ENCODE assay signal across 8 mouse cellular contexts in genomic region chr13:21855698-21856162, GRCm38 (mm10). TPM values are rescaled to one million over a fixed set of nuclear protein-coding genes. Genes with fewer than 3 reads are reported as not detected.
DNase-seq lines count a peak whose midpoint lies in the region; ATAC-seq lines count a peak whose summit lies in the region.

No protein-coding gene starts in this region.

- H3K4me2 ChIP-seq in kidney, embryonic 14.5 days (replicated peaks; ENCODE audit: low read depth, low read length): peak overlapping the region; percentile 44
- H3K4me2 ChIP-seq in limb, embryonic 15.5 days: peak overlapping the region; percentile 42
- peak overlapping the region; percentile 50 for H3K4me2 ChIP-seq in neural tube, embryonic 15.5 days

- no peak overlapping the region for H3K27ac ChIP-seq in kidney, embryonic 14.5 days (ENCODE audit: low read depth, low read length)
- H3K27ac ChIP-seq in limb, embryonic 15.5 days: no peak overlapping the region
- 0 out of 2 replicates have a peak overlapping the region, but pooled peaks have one; percentile 18 for H3K27ac ChIP-seq in neural tube, embryonic 15.5 days (replicated peaks)

- H3K9ac ChIP-seq in kidney, embryonic 14.5 days (ENCODE audit: low read depth, low read length): peak overlapping the region; percentile 42; the same call in 1 of the 2 replicates
- H3K9ac ChIP-seq in limb, embryonic 15.5 days: no peak overlapping the region
- peak overlapping the region; percentile 38; the same call in 1 of the 2 replicates for H3K9ac ChIP-seq in neural tube, embryonic 15.5 days (replicated peaks)

- peak; percentile 4 for DNase-seq in urinary bladder, adult 18-20 months (ENCODE audit: low spot score in 2 of 2)
- DNase-seq in urinary bladder, postnatal 10 days (ENCODE audit: low spot score): no peak
- peak; percentile 89 for DNase-seq in cerebellum, adult 9-10 months
- peak; percentile 6 to 30 for DNase-seq in frontal cortex, postnatal 14 days (ENCODE audit: low spot score in 2 of 2)

- peak overlapping the region; percentile 46 for H3K4me3 ChIP-seq in kidney, embryonic 14.5 days (ENCODE audit: low read length)
- H3K4me3 ChIP-seq in limb, embryonic 15.5 days: peak overlapping the region; percentile 37
- H3K4me3 ChIP-seq in neural tube, embryonic 15.5 days (replicated peaks): peak overlapping the region; percentile 43

- H3K9me3 ChIP-seq in kidney, embryonic 14.5 days (ENCODE audit: control insufficient read depth, low read length): no peaks in the 10 kb centered on the region
- no peaks in the 10 kb centered on the region for H3K9me3 ChIP-seq in limb, embryonic 15.5 days
- no peaks in the 10 kb centered on the region for H3K9me3 ChIP-seq in neural tube, embryonic 15.5 days (replicated peaks)

- H3K27me3 ChIP-seq in kidney, embryonic 14.5 days (ENCODE audit: control insufficient read depth, insufficient read depth, low read length): no peaks in the 10 kb centered on the region
- no peaks in the 10 kb centered on the region for H3K27me3 ChIP-seq in limb, embryonic 15.5 days
- peaks cover 8% of the 10 kb centered on the region; the same call in 1 of the 2 replicates for H3K27me3 ChIP-seq in neural tube, embryonic 15.5 days (replicated peaks)

- ATAC-seq in kidney, embryonic 14.5 days (ENCODE audit: low FRiP score, low TSS enrichment): peak; percentile 44; the same call in 1 of the 2 replicates
- no peak for ATAC-seq in limb, embryonic 15.5 days (ENCODE audit: insufficient number of reproducible peaks, low FRiP score, low TSS enrichment, low read depth)
- peak; percentile 79 for ATAC-seq in neural tube, embryonic 15.5 days (ENCODE audit: low FRiP score)
- no peak for ATAC-seq in inflammation-experienced regulatory T-cells, adult 6 months

- under 1% methylated on average over 15 of the region's 15 CpGs for WGBS in kidney, embryonic 14.5 days
- 3% methylated on average over 15 of the region's 15 CpGs for WGBS in limb, embryonic 15.5 days
- under 1% methylated on average over 15 of the region's 15 CpGs for WGBS in neural tube, embryonic 15.5 days

- no peaks in the 10 kb centered on the region for H3K4me1 ChIP-seq in kidney, embryonic 14.5 days (ENCODE audit: control insufficient read depth, insufficient read depth, low read length)
- no peaks in the 10 kb centered on the region for H3K4me1 ChIP-seq in limb, embryonic 15.5 days
- no peaks in the 10 kb centered on the region for H3K4me1 ChIP-seq in neural tube, embryonic 15.5 days

- no peaks in the 10 kb centered on the region for H3K36me3 ChIP-seq in kidney, embryonic 14.5 days (ENCODE audit: control insufficient read depth, insufficient read depth, low read length)
- H3K36me3 ChIP-seq in limb, embryonic 15.5 days: no peaks in the 10 kb centered on the region
- H3K36me3 ChIP-seq in neural tube, embryonic 15.5 days: no peaks in the 10 kb centered on the region

RNA-seq across cellular contexts. Expression of gene Hist1h2br, which starts 22.2 kb away (rescaled TPM):
- polyA plus RNA-seq in kidney, embryonic 14.5 days (2014; fragmentation: Nextera tagmentation; extraction: Ambion mirVana): 27.1 and 42.5 TPM in 2 replicates
- polyA plus RNA-seq in limb, embryonic 15.5 days (2015; fragmentation: Nextera tagmentation; extraction: Ambion mirVana): 12.5 and 17.9 TPM in 2 replicates
- 3.4 and 10.4 TPM in 2 replicates for polyA plus RNA-seq in neural tube, embryonic 15.5 days (2015; fragmentation: Nextera tagmentation; extraction: Ambion mirVana)
- 10 to 100 TPM in 1 of 3 experiments, 1 to 10 TPM in 1, not detected in 1; 6.1 to 12.2 TPM for polyA plus RNA-seq in inflammation-experienced regulatory T-cells, adult 6 months (2017; shearing (Covaris generic))

RNA-seq across cellular contexts. Expression of gene Hist1h2ap, which starts 22.4 kb away (rescaled TPM):
- polyA plus RNA-seq in kidney, embryonic 14.5 days (2014; fragmentation: Nextera tagmentation; extraction: Ambion mirVana): 4,540 and 6,439 TPM in 2 replicates
- 2,482 and 2,904 TPM in 2 replicates for polyA plus RNA-seq in limb, embryonic 15.5 days (2015; fragmentation: Nextera tagmentation; extraction: Ambion mirVana)
- 380 and 932 TPM in 2 replicates for polyA plus RNA-seq in neural tube, embryonic 15.5 days (2015; fragmentation: Nextera tagmentation; extraction: Ambion mirVana)
- 100 to 1,000 TPM in 1 of 3 experiments, 10 to 100 TPM in 2; 58.0 to 576 (median 60.6) TPM for polyA plus RNA-seq in inflammation-experienced regulatory T-cells, adult 6 months (2017; shearing (Covaris generic))

RNA-seq across cellular contexts. Expression of gene Hist1h4n, which starts 23.7 kb away (rescaled TPM):
- 23.1 and 41.1 TPM in 2 replicates for polyA plus RNA-seq in kidney, embryonic 14.5 days (2014; fragmentation: Nextera tagmentation; extraction: Ambion mirVana)
- polyA plus RNA-seq in limb, embryonic 15.5 days (2015; fragmentation: Nextera tagmentation; extraction: Ambion mirVana): 9.4 and 12.8 TPM in 2 replicates
- 3.9 and 6.9 TPM in 2 replicates for polyA plus RNA-seq in neural tube, embryonic 15.5 days (2015; fragmentation: Nextera tagmentation; extraction: Ambion mirVana)
- polyA plus RNA-seq in inflammation-experienced regulatory T-cells, adult 6 months (2017; shearing (Covaris generic)): 1 to 10 TPM in 2 of 3 experiments, not detected in 1; 6.5 to 9.3 TPM

RNA-seq across cellular contexts. Expression of gene Hist1h4m, which starts 44.2 kb away (rescaled TPM):
- polyA plus RNA-seq in kidney, embryonic 14.5 days (2014; fragmentation: Nextera tagmentation; extraction: Ambion mirVana): not detected in 2 replicates
- polyA plus RNA-seq in limb, embryonic 15.5 days (2015; fragmentation: Nextera tagmentation; extraction: Ambion mirVana): not detected in 2 replicates
- not detected in 2 replicates for polyA plus RNA-seq in neural tube, embryonic 15.5 days (2015; fragmentation: Nextera tagmentation; extraction: Ambion mirVana)
- polyA plus RNA-seq in inflammation-experienced regulatory T-cells, adult 6 months (2017; shearing (Covaris generic)): 10 to 100 TPM in 1 of 3 experiments, 1 to 10 TPM in 2; 5.8 to 17.9 (median 8.9) TPM

RNA-seq across cellular contexts. Expression of gene Hist1h2ao, which starts 45.5 kb away (rescaled TPM):
- 2.5 TPM in 1 of 2 replicates, not detected in the other for polyA plus RNA-seq in kidney, embryonic 14.5 days (2014; fragmentation: Nextera tagmentation; extraction: Ambion mirVana)
- 1.9 TPM in 1 of 2 replicates, not detected in the other for polyA plus RNA-seq in limb, embryonic 15.5 days (2015; fragmentation: Nextera tagmentation; extraction: Ambion mirVana)
- polyA plus RNA-seq in neural tube, embryonic 15.5 days (2015; fragmentation: Nextera tagmentation; extraction: Ambion mirVana): 1.5 TPM in 1 of 2 replicates, not detected in the other
- polyA plus RNA-seq in inflammation-experienced regulatory T-cells, adult 6 months (2017; shearing (Covaris generic)): 10 to 100 TPM in 1 of 3 experiments, 1 to 10 TPM in 1, not detected in 1; 2.4 to 11.2 TPM

Comparison
In these comparisons a context has a peak if more than half of its experiments do, and no peak if none do; other contexts are left out.
1. ATAC-seq: peak in kidney, embryonic 14.5 days (single experiment) and neural tube, embryonic 15.5 days (single experiment); none in limb, embryonic 15.5 days (single experiment) and inflammation-experienced regulatory T-cells, adult 6 months (single experiment).
2. Peak in every context shown above with its lines, with median percentiles within 50 percentile points of each other: H3K4me2 ChIP-seq and H3K4me3 ChIP-seq.